Mouse (Mus musculus) forebrain, embryonic 12.5 days (tissue): ENCODE results near the gene Hip1r. TPM values are rescaled to one million over a fixed set of nuclear protein-coding genes. Genes with fewer than 3 reads are reported as not detected.
A peak's percentile ranks its signal among the peaks of the same experiment; 100 is the strongest.
"Not testable (repeated sequence)": the region's sequence is repeated elsewhere in the genome, so short reads cannot be mapped to it uniquely, and the experiment has no call there.

Experiments used
- ATAC-seq: fragments of 200-750 bp; cut with Nextera tagmentation; 2 replicates; pipeline ENCODE4 v1.8.0; 2017; ENCODE audit warnings: moderate TSS enrichment; ENCODE audit not compliant: low FRiP score
- H3K27ac ChIP-seq: fragments of 300-500 bp; sonication (generic); 2 replicates; pipeline ENCODE4 v1.5.1; 2016; ENCODE audit warnings: mild to moderate bottlenecking
- H3K27me3 ChIP-seq: fragments of 300-500 bp; sonication (generic); 2 replicates; pipeline ENCODE4 v1.6.1; 2016; ENCODE audit warnings: mild to moderate bottlenecking
- H3K36me3 ChIP-seq: fragments of 300-500 bp; sonication (generic); replicated peaks from 2 replicates; pipeline ENCODE4 v1.6.1; 2016; ENCODE audit warnings: mild to moderate bottlenecking
- H3K4me1 ChIP-seq: fragments of 300-500 bp; sonication (generic); 2 replicates; pipeline ENCODE4 v1.6.1; 2016
- H3K4me2 ChIP-seq: fragments of 300-500 bp; sonication (generic); 2 replicates; pipeline ENCODE4 v1.6.1; 2016; ENCODE audit warnings: mild to moderate bottlenecking, moderate library complexity
- H3K4me3 ChIP-seq: fragments of 300-500 bp; sonication (generic); replicated peaks from 2 replicates; pipeline ENCODE4 v1.5.1; 2016; ENCODE audit warnings: mild to moderate bottlenecking
- H3K9ac ChIP-seq: fragments of 300-500 bp; sonication (generic); 2 replicates; pipeline ENCODE4 v1.6.1; 2016; ENCODE audit warnings: mild to moderate bottlenecking
- H3K9me3 ChIP-seq: fragments of 300-500 bp; sonication (generic); 2 replicates; pipeline ENCODE4 v1.6.1; 2016
- WGBS: fragments of 180-500 bp; shearing (Covaris S2); methylation state at CpG from one replicate; pipeline ENCODE4 v1.1.7; 2016; 5-methylcytosine and 5-hydroxymethylcytosine counted together
- microRNA-seq: library from miRNA; unstranded; fragments of <30 nt; microRNA quantifications from one replicate; pipeline ENCODE4, GENCODE M21; 2017
- polyA plus RNA-seq: library from polyadenylated mRNA; unstranded; fragments of >200 nt; fragmentation: Nextera tagmentation; extraction: Ambion mirVana; gene quantifications from 2 replicates; pipeline ENCODE4 v1.2.1, GENCODE M21; 2016

Hip1r gene
- polyA plus RNA-seq, 1 experiment from 2014 or later, result 16.0 TPM

DNA sequence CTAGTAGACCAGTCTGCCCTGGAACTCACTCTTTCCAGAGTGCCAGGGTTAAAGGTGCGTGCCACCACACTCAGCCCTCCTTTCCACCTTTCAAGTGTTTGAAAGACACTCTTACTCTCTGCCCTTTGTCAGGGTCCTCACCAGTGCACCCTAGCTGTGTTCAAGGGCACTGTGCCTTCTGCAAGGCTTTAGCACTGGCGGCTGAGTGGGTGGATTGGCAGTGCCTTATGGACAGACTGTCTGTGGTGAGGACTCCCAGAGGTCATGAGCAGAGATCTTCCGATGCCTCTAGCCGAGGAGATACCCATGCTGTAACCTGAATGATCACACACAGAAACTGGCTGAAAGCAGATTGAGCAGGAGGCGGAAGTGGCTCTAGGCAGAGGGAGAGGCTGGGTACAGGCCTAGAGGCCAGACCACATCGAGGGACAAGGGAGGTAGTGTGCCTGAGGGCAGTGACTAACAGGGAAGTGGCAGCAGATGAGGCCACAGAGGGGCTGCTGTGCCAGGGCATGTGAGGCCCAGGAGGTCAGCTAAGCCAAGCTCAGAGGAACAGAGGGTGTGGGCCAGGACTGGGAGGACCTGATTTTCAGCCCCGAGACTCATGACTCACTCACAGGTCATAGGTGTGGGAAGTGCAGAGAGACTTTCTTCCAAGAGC, 73.4 kb downstream of the Hip1r start:
- 85% methylated on average over 7 of the region's 7 CpGs for WGBS
- Histone ChIP-seq H3K4me2 (no peak overlapping the region), H3K9ac (no peak overlapping the region), H3K36me3 (no peaks in the 10 kb centered on the region), H3K4me1 (peaks cover 27% of the 10 kb centered on the region), H3K4me3 (no peak overlapping the region), H3K9me3 (no peaks in the 10 kb centered on the region), H3K27ac (no peak overlapping the region), H3K27me3 (no peaks in the 10 kb centered on the region)
- no peak for ATAC-seq

DNA sequence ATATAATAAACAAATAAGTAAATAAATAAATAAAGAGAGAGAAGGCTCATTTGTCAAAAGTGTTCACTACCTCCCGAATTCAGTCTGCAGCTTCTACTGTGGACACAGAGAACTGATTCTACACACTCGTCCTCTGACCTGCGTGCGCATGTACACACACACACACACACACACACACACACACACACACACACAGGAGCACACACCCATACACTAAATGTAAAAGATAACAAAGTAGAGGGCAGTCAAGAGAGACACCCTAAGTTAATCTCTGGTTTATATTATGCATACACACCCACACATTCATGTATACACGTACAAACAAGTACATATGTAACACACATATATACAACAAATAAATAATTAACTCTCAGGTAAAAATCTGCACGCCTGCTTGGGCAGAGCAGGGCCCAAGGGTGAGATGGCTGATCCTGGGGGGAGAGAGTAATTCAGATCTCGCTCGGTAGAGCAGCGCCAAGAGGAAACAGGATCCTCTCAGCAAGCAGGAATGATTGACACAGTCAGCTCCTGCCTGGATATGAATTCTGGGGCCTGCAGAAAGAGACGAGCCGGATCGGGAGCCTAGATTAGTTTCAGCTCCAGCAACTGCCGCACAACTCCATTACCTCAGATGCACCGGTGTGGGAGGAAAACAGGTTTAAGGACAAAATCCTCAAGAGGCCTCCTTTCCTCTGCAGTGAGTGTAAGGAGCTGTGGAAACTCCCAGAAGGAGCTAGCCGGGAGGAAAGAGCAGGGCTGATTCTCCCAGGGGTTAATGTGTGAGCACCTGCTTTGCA, 76.0 kb downstream of the Hip1r start:
- Histone ChIP-seq H3K27ac (peak overlapping the region; percentile 63; the same call in 1 of the 2 replicates), H3K4me3 (no peak overlapping the region), H3K9ac (0 out of 2 replicates have a peak overlapping the region, but pooled peaks have one; percentile 36), H3K4me2 (no peak overlapping the region), H3K4me1 (peaks cover 17% of the 10 kb centered on the region; the same call in 1 of the 2 replicates), H3K27me3 (no peaks in the 10 kb centered on the region), H3K9me3 (no peaks in the 10 kb centered on the region), H3K36me3 (no peaks in the 10 kb centered on the region)
- WGBS, result 71% methylated on average over 15 of the region's 15 CpGs
- ATAC-seq, result no peak

DNA sequence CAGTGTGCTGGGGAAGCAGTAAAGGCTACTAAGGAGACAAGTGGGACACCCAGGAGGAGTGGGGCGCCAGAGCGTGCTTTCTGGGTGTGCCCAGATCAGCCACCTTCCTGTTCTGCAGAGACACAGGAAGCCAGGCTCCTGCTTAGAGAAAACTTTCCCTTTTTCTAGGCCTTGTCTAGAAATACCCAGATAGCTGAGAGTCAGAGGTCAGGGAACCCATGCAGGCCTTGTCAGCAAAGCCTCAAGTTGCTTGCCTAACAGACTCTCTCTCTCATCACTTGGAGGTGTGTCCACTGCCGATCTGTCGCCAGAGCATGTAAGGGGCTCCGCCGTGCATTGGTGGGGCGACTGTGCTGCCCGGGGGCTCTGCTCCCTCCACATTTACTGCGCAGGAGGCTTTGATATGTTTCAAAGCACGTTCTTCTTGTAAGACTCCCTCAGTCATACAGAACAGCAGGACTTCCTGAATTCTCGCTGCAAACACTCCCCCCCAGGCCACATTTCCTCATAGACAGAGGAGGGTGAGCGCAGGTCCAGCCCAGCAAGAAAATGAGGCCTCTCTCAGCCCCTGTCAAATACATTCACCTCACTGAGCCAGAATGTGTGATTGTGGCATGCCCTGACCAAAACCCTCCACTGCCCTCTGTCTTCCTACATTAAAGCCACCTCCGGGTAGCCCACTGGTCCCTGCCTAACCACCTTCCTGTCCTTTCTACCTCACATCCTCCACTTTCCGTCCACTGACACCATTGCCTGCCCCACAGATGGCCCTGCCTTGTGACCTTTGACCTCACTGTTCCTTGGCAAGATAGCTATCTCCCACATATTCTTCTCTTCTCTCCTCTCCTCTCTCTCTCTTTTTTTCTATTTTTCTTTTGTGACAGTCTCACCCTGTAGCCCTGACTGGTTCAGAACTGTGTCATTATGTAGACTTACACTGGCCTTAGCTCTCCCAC, 76.9 kb downstream of the Hip1r start:
- H3K9me3 ChIP-seq, result no peaks in the 10 kb centered on the region
- no peak overlapping the region for H3K4me3 ChIP-seq
- H3K27me3 ChIP-seq, result no peaks in the 10 kb centered on the region
- no peak for ATAC-seq
- 71% methylated on average over 14 of the region's 14 CpGs for WGBS
- peak overlapping the region; percentile 63; the same call in 1 of the 2 replicates for H3K27ac ChIP-seq
- no peak overlapping the region for H3K4me2 ChIP-seq
- H3K36me3 ChIP-seq, result no peaks in the 10 kb centered on the region
- 0 out of 2 replicates have a peak overlapping the region, but pooled peaks have one; percentile 36 for H3K9ac ChIP-seq
- H3K4me1 ChIP-seq, result peaks cover 15% of the 10 kb centered on the region; the same call in 1 of the 2 replicates

DNA sequence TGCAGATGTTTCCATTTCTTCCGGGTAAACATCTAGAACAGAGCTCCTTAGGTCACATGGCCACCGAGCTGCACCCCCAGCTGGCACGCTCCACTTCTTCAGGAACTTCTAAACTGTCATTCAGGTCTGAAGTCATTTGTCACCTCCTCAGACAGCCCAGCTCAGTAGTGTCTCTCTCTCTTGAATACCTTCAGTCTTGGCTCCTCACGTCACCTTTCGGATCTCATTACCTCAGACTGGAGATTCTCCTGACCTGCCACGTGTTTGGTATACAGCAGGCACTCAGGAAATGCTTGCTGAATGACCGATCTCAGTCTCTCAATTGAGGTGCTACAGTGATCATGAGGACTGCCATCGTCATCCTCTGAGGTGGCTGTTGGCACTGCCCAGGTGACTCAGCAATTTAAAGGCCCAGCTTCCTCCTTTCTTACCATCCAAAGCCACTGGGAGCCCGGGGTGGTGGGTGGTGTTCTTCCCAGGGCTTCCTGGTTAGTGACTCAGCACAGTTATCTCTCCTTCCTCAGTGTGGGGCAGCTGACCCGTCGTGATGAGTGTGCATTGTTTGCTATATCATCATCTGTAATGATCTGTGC, 78.6 kb downstream of the Hip1r start:
- H3K4me1 ChIP-seq, result peaks cover 10% of the 10 kb centered on the region; the same call in 1 of the 2 replicates
- no peaks in the 10 kb centered on the region for H3K27me3 ChIP-seq
- H3K4me2 ChIP-seq, result no peak overlapping the region
- no peak overlapping the region for H3K9ac ChIP-seq
- H3K4me3 ChIP-seq, result no peak overlapping the region
- no peak overlapping the region for H3K27ac ChIP-seq
- no peaks in the 10 kb centered on the region for H3K9me3 ChIP-seq
- ATAC-seq, result no peak
- WGBS, result 85% methylated on average over 11 of the region's 11 CpGs
- no peaks in the 10 kb centered on the region for H3K36me3 ChIP-seq

DNA sequence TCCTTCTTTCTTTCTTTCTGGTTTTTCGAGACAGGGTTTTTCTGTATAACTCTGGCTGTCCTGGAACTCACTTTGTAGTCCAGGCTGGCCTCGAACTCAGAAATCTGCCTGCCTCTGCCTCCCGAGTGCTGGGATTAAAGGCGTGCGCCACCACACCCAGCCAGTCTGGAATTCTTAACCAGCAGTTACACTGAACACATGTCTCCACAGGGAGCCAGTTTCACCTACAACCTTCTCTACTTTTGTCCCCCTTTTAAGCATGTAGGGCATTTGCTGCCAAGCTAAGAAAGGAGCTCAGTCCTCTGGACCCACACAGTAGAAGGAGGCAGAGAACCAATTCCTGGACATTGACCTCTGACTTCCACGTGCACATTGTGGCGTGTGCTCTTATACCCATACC, 79.2 kb downstream of the Hip1r start:
- WGBS, result 94% methylated on average over 7 of the region's 7 CpGs
- H3K4me3 ChIP-seq, H3K27me3 ChIP-seq, H3K9ac ChIP-seq, H3K27ac ChIP-seq, H3K9me3 ChIP-seq, H3K36me3 ChIP-seq, ATAC-seq, H3K4me2 ChIP-seq: not testable (repeated sequence)
- peaks cover 10% of the 10 kb centered on the region; the same call in 1 of the 2 replicates for H3K4me1 ChIP-seq

Small RNA genes lying within 50 kb of the gene (microRNA-seq; reads per million reads assigned to microRNA genes)
- 0.73 reads per million for gene Mir7032

Other genes with a start within 250 kb of the Hip1r start
- gene Rsrc2, start 224.2 kb upstream of the Hip1r start, polyA plus RNA-seq, result 166 and 179 TPM in 2 replicates
- gene Kntc1, start 223.9 kb upstream of the Hip1r start, polyA plus RNA-seq, result 49.4 and 51.8 TPM in 2 replicates
- gene Hcar2, start 108.1 kb upstream of the Hip1r start, polyA plus RNA-seq, result not detected in 2 replicates
- 0.09 and 0.17 TPM in 2 replicates for gene Hcar1, start 93.6 kb upstream of the Hip1r start, polyA plus RNA-seq
- gene Denr, start 66.5 kb upstream of the Hip1r start, polyA plus RNA-seq, result 161 and 171 TPM in 2 replicates
- 1.4 and 3.4 TPM in 2 replicates for gene Gm43518, start 46.2 kb upstream of the Hip1r start, polyA plus RNA-seq
- gene Ccdc62, start 42.9 kb upstream of the Hip1r start, polyA plus RNA-seq, result 4.4 and 5.6 TPM in 2 replicates
- gene Vps37b, start 58.6 kb downstream of the Hip1r start, polyA plus RNA-seq, result 70.5 and 73.4 TPM in 2 replicates
- 2.9 and 3.3 TPM in 2 replicates for gene Abcb9, start 122.2 kb downstream of the Hip1r start, polyA plus RNA-seq
- 17.7 and 19.1 TPM in 2 replicates for gene Ogfod2, start 138.7 kb downstream of the Hip1r start, polyA plus RNA-seq
- gene Arl6ip4, start 142.5 kb downstream of the Hip1r start, polyA plus RNA-seq, result 92.7 and 97.1 TPM in 2 replicates